12 mouse cellular contexts compared by ENCODE assay signal in the genomic region with DNA sequence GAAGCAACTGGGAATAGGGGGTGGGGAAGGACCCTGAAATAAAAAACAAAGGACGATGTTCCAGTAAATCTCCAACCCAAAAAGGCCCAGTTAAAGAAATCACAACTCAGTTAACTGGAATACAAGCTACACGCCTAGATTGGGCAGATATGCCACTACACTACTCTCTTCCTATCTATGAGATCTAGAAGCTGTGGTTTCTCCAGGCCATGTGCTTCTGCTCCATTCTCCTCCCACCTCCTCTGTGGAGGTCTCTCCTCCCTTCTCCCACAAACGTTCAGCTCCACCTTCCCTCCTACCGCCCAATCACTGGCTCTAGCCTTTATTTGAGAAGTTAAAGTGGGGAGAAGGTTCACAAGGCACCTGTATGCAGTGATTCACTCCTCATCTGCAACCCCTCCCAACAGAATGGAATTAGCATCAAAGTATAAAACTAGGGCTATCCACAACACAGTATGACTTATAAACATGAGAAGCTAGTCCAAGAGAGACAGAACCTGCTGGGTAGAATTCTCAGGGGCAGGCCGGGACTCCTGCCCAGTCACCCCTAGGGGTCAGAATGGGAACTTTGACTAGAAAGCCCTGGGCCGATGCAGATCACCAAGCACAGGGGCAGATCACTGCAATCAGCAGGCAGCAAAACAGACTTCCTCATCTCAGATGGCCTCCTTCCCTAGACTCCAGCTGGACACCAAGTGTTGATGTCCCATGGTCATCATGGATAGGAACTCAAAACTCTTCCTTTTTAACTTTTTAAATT. TPM values are rescaled to one million over a fixed set of nuclear protein-coding genes. Genes with fewer than 3 reads are reported as not detected.
DNase-seq lines count a peak whose midpoint lies in the region; TF ChIP-seq lines count a peak whose summit lies in the region.
"Had no signal": no experiment of that assay in that cellular context is flagged by ENCODE, and none has a peak within 500 bp of the region (broad histone marks: within the 10 kb centered on the region; RNA-seq: fewer than 3 reads in every experiment).

No protein-coding gene starts in this region.

- no peaks in the 10 kb centered on the region for H3K36me3 ChIP-seq in kidney, adult 2 months (ENCODE audit: control insufficient read depth, insufficient read depth, low read length)
- H3K36me3 ChIP-seq: embryonic facial prominence, embryonic 12.5 days; limb, embryonic 13.5 days; midbrain, embryonic 13.5 days had no signal

- WGBS in kidney, adult 2 months = 50% methylated on average over 6 of the region's 6 CpGs

- H3K27ac ChIP-seq in kidney, adult 2 months (ENCODE audit: insufficient read depth, low read depth, low read length) = no peak overlapping the region
- H3K27ac ChIP-seq: embryonic facial prominence, embryonic 12.5 days; limb, embryonic 13.5 days; midbrain, embryonic 13.5 days had no signal

- no peak overlapping the region for H3K4me3 ChIP-seq in kidney, adult 2 months (ENCODE audit: insufficient read depth, low read depth, low read length)
- H3K4me3 ChIP-seq: embryonic facial prominence, embryonic 12.5 days; limb, embryonic 13.5 days; midbrain, embryonic 13.5 days had no signal

- DNase-seq in kidney, adult 2 months = peak; percentile 62
- no peak for DNase-seq in kidney, postnatal 4 days
- DNase-seq in B cell, adult 2 months = peak; percentile 24 to 42
- peak; percentile 81 for DNase-seq in ZHBTc4 (ENCODE audit: low read depth, low spot score)
- peak; percentile 24 for DNase-seq in kidney, postnatal 10 days
- DNase-seq in lung, postnatal 4 days = no peak
- DNase-seq in adrenal gland, adult 2 months = no peak
- DNase-seq in adrenal gland, postnatal 36 days = no peak
- DNase-seq: cerebellum, adult 11 months had no signal

- H3K4me1 ChIP-seq in kidney, adult 2 months (ENCODE audit: control insufficient read depth, insufficient read depth, low read length) = peaks cover 2% of the 10 kb centered on the region; the same call in 1 of the 2 replicates
- H3K4me1 ChIP-seq: embryonic facial prominence, embryonic 12.5 days; limb, embryonic 13.5 days; midbrain, embryonic 13.5 days had no signal

- no peaks in the 10 kb centered on the region for H3K27me3 ChIP-seq in kidney, adult 2 months (replicated peaks; ENCODE audit: control insufficient read depth, insufficient read depth, low read length)
- H3K27me3 ChIP-seq: embryonic facial prominence, embryonic 12.5 days; limb, embryonic 13.5 days; midbrain, embryonic 13.5 days had no signal

- TF ChIP-seq POLR2A in kidney, adult 2 months (IDR thresholded peaks at IDR 0.05; ENCODE audit: low read depth, low read length) = no peak

- no peak; the same call in 1 of the 2 replicates for TF ChIP-seq CTCF in kidney, adult 2 months (conservative IDR thresholded peaks at IDR 0.05; ENCODE audit: insufficient read depth, insufficient read length, low read depth, low read length)

RNA-seq across cellular contexts. Expression of a gene that starts 6.6 kb away (rescaled TPM):
- polyA plus RNA-seq in kidney, adult 2 months (2012; rRNA removed) = 63.7 and 72.8 TPM in 2 replicates
- 10 to 100 TPM; 17.0 to 21.8 TPM for total RNA-seq in adrenal gland, adult 2 months (2021)
- 57.5 and 59.5 TPM in 2 replicates for polyA plus RNA-seq in adrenal gland, adult 2 months (2012; rRNA removed)
- total RNA-seq in adrenal gland, postnatal 36 days (2021) = 10 to 100 TPM; 16.8 to 20.2 TPM

RNA-seq across cellular contexts. Expression of a gene that starts 6.6 kb away (rescaled TPM):
- 38.7 and 46.5 TPM in 2 replicates for polyA plus RNA-seq in kidney, adult 2 months (2012; rRNA removed)
- 100 to 1,000 TPM in 1 of 2 experiments, 10 to 100 TPM in 1; 65.0 to 104 TPM for total RNA-seq in adrenal gland, adult 2 months (2021)
- 254 TPM in 2 replicates for polyA plus RNA-seq in adrenal gland, adult 2 months (2012; rRNA removed)
- 10 to 100 TPM; 85.9 to 94.4 TPM for total RNA-seq in adrenal gland, postnatal 36 days (2021)

RNA-seq across cellular contexts. Expression of a gene that starts 10.1 kb away (rescaled TPM):
- 0.56 and 0.96 TPM in 2 replicates for polyA plus RNA-seq in kidney, adult 2 months (2012; rRNA removed)
- under 1 TPM; 0.38 to 0.69 TPM for total RNA-seq in adrenal gland, adult 2 months (2021)
- polyA plus RNA-seq in adrenal gland, adult 2 months (2012; rRNA removed) = 0.57 and 0.67 TPM in 2 replicates
- under 1 TPM; 0.30 to 0.46 TPM for total RNA-seq in adrenal gland, postnatal 36 days (2021)
- polyA plus RNA-seq: embryonic facial prominence, embryonic 12.5 days; limb, embryonic 13.5 days; midbrain, embryonic 13.5 days had no signal

RNA-seq across cellular contexts. Expression of a gene that starts 15.3 kb away (rescaled TPM):
- 26.1 and 32.1 TPM in 2 replicates for polyA plus RNA-seq in kidney, adult 2 months (2012; rRNA removed)
- total RNA-seq in adrenal gland, adult 2 months (2021) = 10 to 100 TPM; 25.6 to 26.0 TPM
- polyA plus RNA-seq in adrenal gland, adult 2 months (2012; rRNA removed) = 44.5 and 61.7 TPM in 2 replicates
- 10 to 100 TPM; 22.8 to 24.3 TPM for total RNA-seq in adrenal gland, postnatal 36 days (2021)

RNA-seq across cellular contexts. Expression of a gene that starts 20.6 kb away (rescaled TPM):
- 7.6 and 8.8 TPM in 2 replicates for polyA plus RNA-seq in kidney, adult 2 months (2012; rRNA removed)
- 1 to 10 TPM; 2.1 to 3.7 TPM for total RNA-seq in adrenal gland, adult 2 months (2021)
- 1.8 and 4.1 TPM in 2 replicates for polyA plus RNA-seq in adrenal gland, adult 2 months (2012; rRNA removed)
- total RNA-seq in adrenal gland, postnatal 36 days (2021) = 1 to 10 TPM; 2.1 to 4.3 TPM

Comparison
In these comparisons a context has a peak if more than half of its experiments do, and no peak if none do; other contexts are left out.
1. DNase-seq: peak in kidney, adult 2 months (single experiment), B cell, adult 2 months (2 of 2), ZHBTc4 (single experiment) and kidney, postnatal 10 days (single experiment); none in kidney, postnatal 4 days (0 of 2), lung, postnatal 4 days (0 of 2), adrenal gland, adult 2 months (single experiment) and adrenal gland, postnatal 36 days (0 of 2).